Mouse (Mus musculus) MEL (cell line): ENCODE measurements at regions not wholly inside any gene's neighbourhood (a gene's known extent, or its start where the extent isn't known, plus 50 kb on each side); places are given as distances from the start of the nearest gene placed in this dataset.

Experiments used
- DNase-seq: peaks from one replicate; pipeline ENCODE4 v3.0.0; 2011; ENCODE audit warnings: low read depth, low spot score
- H3K27ac ChIP-seq: 2 replicates; pipeline ENCODE4 v1.5.1; 2012; ENCODE audit warnings: low read depth, mild to moderate bottlenecking, control low read depth, low read length, moderate library complexity; ENCODE audit not compliant: control insufficient read depth
- H3K27me3 ChIP-seq, 2 experiments: fragments of 150-350 bp in 1 of 2; sonication (generic) in 1 of 2; 2 replicates each; pipeline ENCODE4 v1.6.1; 2012; ENCODE audit warnings: low read length in 2 of 2, mild to moderate bottlenecking in 2 of 2, improper control_type of control experiment in 1 of 2, moderate library complexity in 1 of 2; ENCODE audit not compliant: insufficient read depth in 2 of 2, control insufficient read depth in 1 of 2
- H3K36me3 ChIP-seq, 2 experiments: 2 replicates each; pipeline ENCODE4 v1.6.1; 2012 to 2014; ENCODE audit warnings: low read length in 2 of 2, improper control_type of control experiment in 1 of 2, inconsistent platforms in 1 of 2, mild to moderate bottlenecking in 1 of 2; ENCODE audit not compliant: insufficient read depth in 2 of 2, control insufficient read depth in 1 of 2
- H3K4me1 ChIP-seq, 2 experiments: fragments of 150-350 bp in 1 of 2; sonication (generic) in 1 of 2; 2 replicates each; pipeline ENCODE4 v1.6.1; 2012; ENCODE audit warnings: low read length in 2 of 2, improper control_type of control experiment in 1 of 2, mild to moderate bottlenecking in 1 of 2; ENCODE audit not compliant: insufficient read depth in 2 of 2, control insufficient read depth in 1 of 2
- H3K4me3 ChIP-seq, 2 experiments: fragments of 150-350 bp in 1 of 2; sonication (generic) in 1 of 2; 2 replicates each; pipeline ENCODE4 v1.5.1; 2012; ENCODE audit warnings: low read depth in 2 of 2, low read length in 2 of 2, mild to moderate bottlenecking in 2 of 2, moderate library complexity in 2 of 2, control low read depth in 1 of 2, improper control_type of control experiment in 1 of 2; ENCODE audit not compliant: control insufficient read depth in 1 of 2, insufficient read depth in 1 of 2
- H3K79me2 ChIP-seq: 2 replicates; pipeline ENCODE4 v1.6.1; 2012; ENCODE audit warnings: mild to moderate bottlenecking, low read length, moderate library complexity; ENCODE audit not compliant: control insufficient read depth, poor library complexity, insufficient read depth
- H3K9ac ChIP-seq: 2 replicates; pipeline ENCODE4 v1.6.1; 2012; ENCODE audit warnings: low read depth, mild to moderate bottlenecking, control low read depth, low read length, moderate library complexity; ENCODE audit not compliant: control insufficient read depth, poor library complexity, severe bottlenecking
- H3K9me3 ChIP-seq: fragments of 150-350 bp; sonication (generic); replicated peaks from 2 replicates; pipeline ENCODE4 v1.6.1; 2012; ENCODE audit warnings: mild to moderate bottlenecking, low read length, improper control_type of control experiment, moderate library complexity; ENCODE audit not compliant: insufficient read depth
- CHD1 ChIP-seq: IDR thresholded peaks from 2 replicates; pipeline ENCODE4 v1.6.1; 2012; ENCODE audit warnings: low read depth, mild to moderate bottlenecking, inconsistent platforms, low read length, improper control_type of control experiment
- CHD2 ChIP-seq: IDR thresholded peaks from 2 replicates; pipeline ENCODE4 v1.6.1; 2011; ENCODE audit warnings: low read length, improper control_type of control experiment
- CTCF ChIP-seq, 3 experiments: IDR thresholded peaks in 2 of 3; conservative IDR thresholded peaks in 1 of 3; 2 replicates each; pipeline ENCODE4 v1.5.1; 2011 to 2012; ENCODE audit warnings: low read length in 3 of 3, low read depth in 2 of 3, mild to moderate bottlenecking in 2 of 3, improper control_type of control experiment in 1 of 3, inconsistent platforms in 1 of 3, mixed read lengths in 1 of 3, moderate library complexity in 1 of 3; ENCODE audit not compliant: control insufficient read depth in 1 of 3, insufficient read depth in 1 of 3, poor library complexity in 1 of 3, severe bottlenecking in 1 of 3
- E2F4 ChIP-seq: IDR thresholded peaks from 2 replicates; pipeline ENCODE4 v1.6.1; 2011; ENCODE audit warnings: low read depth, low read length, improper control_type of control experiment, borderline replicate concordance
- ELF1 ChIP-seq: IDR thresholded peaks from 2 replicates; pipeline ENCODE4 v1.6.1; 2014; ENCODE audit warnings: low read depth, mild to moderate bottlenecking, inconsistent platforms, low read length, improper control_type of control experiment, moderate library complexity
- GABPA ChIP-seq: IDR thresholded peaks from 2 replicates; pipeline ENCODE4 v1.6.1; 2012; ENCODE audit warnings: low read depth, mild to moderate bottlenecking, inconsistent platforms, low read length, improper control_type of control experiment, moderate library complexity
- GATA1 ChIP-seq: IDR thresholded peaks from 2 replicates; pipeline ENCODE4 v1.6.1; 2011; ENCODE audit warnings: low read depth, low read length, improper control_type of control experiment
- MAFK ChIP-seq: IDR thresholded peaks from 2 replicates; pipeline ENCODE4 v1.6.1; 2011; ENCODE audit warnings: low read depth, mild to moderate bottlenecking, low read length, improper control_type of control experiment, borderline replicate concordance
- MEF2A ChIP-seq: IDR thresholded peaks from 2 replicates; pipeline ENCODE4 v1.6.1; 2014; ENCODE audit warnings: low read depth, mild to moderate bottlenecking, inconsistent platforms, low read length, improper control_type of control experiment; ENCODE audit not compliant: poor library complexity, insufficient replicate concordance, severe bottlenecking; ENCODE audit errors: extremely low read depth
- MXI1 ChIP-seq: IDR thresholded peaks from 2 replicates; pipeline ENCODE4 v1.6.1; 2011; ENCODE audit warnings: mild to moderate bottlenecking, low read depth, low read length, improper control_type of control experiment
- NELFE ChIP-seq: IDR thresholded peaks from 2 replicates; pipeline ENCODE4 v1.6.1; 2011; ENCODE audit warnings: low read depth, low read length, improper control_type of control experiment
- NRF1 ChIP-seq: IDR thresholded peaks from 2 replicates; pipeline ENCODE4 v1.6.1; 2014; ENCODE audit warnings: low read depth, mild to moderate bottlenecking, inconsistent platforms, low read length, improper control_type of control experiment, moderate library complexity; ENCODE audit not compliant: poor library complexity, insufficient read depth, severe bottlenecking
- POLR2A ChIP-seq, 2 experiments: IDR thresholded peaks; 2 replicates each; pipeline ENCODE4 v1.6.1; 2011 to 2012; ENCODE audit warnings: low read length in 2 of 2, mild to moderate bottlenecking in 2 of 2, control low read depth in 1 of 2, improper control_type of control experiment in 1 of 2, low read depth in 1 of 2, moderate library complexity in 1 of 2; ENCODE audit not compliant: control insufficient read depth in 1 of 2, insufficient read depth in 1 of 2, poor library complexity in 1 of 2
- POLR2AphosphoS2 ChIP-seq: IDR thresholded peaks from 2 replicates; pipeline ENCODE4 v1.6.1; 2011; ENCODE audit warnings: low read length, improper control_type of control experiment
- POLR2AphosphoS5 ChIP-seq: IDR thresholded peaks from 2 replicates; pipeline ENCODE4 v1.6.1; 2012; ENCODE audit warnings: low read depth, borderline replicate concordance, mild to moderate bottlenecking, inconsistent platforms, low read length, moderate library complexity, mixed read lengths
- RAD21 ChIP-seq: IDR thresholded peaks from 2 replicates; pipeline ENCODE4 v1.6.1; 2011; ENCODE audit warnings: mild to moderate bottlenecking, low read depth, low read length, improper control_type of control experiment
- RCOR1 ChIP-seq: IDR thresholded peaks from 2 replicates; pipeline ENCODE4 v1.6.1; 2012; ENCODE audit warnings: low read depth, mild to moderate bottlenecking, inconsistent platforms, low read length, improper control_type of control experiment
- SMC3 ChIP-seq: IDR thresholded peaks from 2 replicates; pipeline ENCODE4 v1.6.1; 2011; ENCODE audit warnings: low read depth, low read length, improper control_type of control experiment
- TAL1 ChIP-seq: IDR thresholded peaks from 2 replicates; pipeline ENCODE4 v1.6.1; 2012; ENCODE audit warnings: mild to moderate bottlenecking, inconsistent platforms, low read length, moderate library complexity, mixed read lengths
- TBP ChIP-seq: IDR thresholded peaks from 2 replicates; pipeline ENCODE4 v1.8.0; 2011; ENCODE audit warnings: low read depth, low read length, improper control_type of control experiment
- ZC3H11A ChIP-seq: IDR thresholded peaks from 2 replicates; pipeline ENCODE4 v1.6.1; 2012; ENCODE audit warnings: low read depth, mild to moderate bottlenecking, inconsistent platforms, low read length, improper control_type of control experiment
- ZKSCAN1 ChIP-seq: IDR thresholded peaks from 2 replicates; pipeline ENCODE4 v1.6.1; 2012; ENCODE audit warnings: low read depth, mild to moderate bottlenecking, inconsistent platforms, low read length, improper control_type of control experiment, moderate library complexity
- ZMIZ1 ChIP-seq: IDR thresholded peaks from 2 replicates; pipeline ENCODE4 v1.6.1; 2012; ENCODE audit warnings: low read depth, mild to moderate bottlenecking, inconsistent platforms, low read length, improper control_type of control experiment, moderate library complexity
- ZNF384 ChIP-seq: IDR thresholded peaks from 2 replicates; pipeline ENCODE4 v1.6.1; 2012; ENCODE audit warnings: low read depth, mild to moderate bottlenecking, inconsistent platforms, low read length, improper control_type of control experiment

DNA sequence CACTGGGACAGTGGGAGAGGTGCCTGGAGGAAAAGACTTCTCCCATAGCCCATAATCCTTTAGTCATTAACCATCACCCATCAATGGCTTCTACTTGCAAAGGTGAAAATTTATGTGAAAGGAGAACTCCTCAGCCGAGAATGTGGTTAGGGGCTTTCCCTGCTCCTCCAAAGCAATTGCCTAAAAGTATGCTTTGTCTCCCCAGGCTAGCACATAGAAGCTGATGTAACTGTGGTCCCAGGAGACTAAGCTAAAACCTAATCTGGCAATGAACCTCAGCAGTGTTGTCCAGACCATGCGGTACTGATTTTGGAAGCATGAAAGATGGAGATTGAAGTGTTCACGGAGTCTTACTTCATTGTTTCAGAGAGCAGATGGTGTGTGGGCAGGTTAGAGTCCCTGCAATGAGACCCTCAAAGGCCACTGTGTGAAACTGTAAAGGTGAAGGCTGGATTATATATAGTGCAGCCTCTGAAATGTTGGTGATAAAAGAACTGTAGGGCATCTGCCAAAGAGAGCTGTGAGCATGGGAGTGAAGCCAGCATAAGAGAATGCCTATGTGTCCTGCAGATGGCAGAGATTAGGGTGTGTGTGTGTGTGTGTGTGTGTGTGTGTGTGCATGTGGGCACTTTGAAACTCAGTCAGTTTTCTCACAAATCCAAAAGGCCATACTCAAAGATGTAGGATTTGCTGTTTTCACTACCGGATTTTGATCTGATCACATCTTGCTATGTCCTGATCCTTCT lies 289.6 kb upstream of the Fermt1 start:
- Histone ChIP-seq H3K4me3 (no peak overlapping the region), H3K27ac (no peak overlapping the region), H3K4me1 (no peaks in the 10 kb centered on the region), H3K36me3 (no peaks in the 10 kb centered on the region), H3K27me3 (no peaks in the 10 kb centered on the region), H3K9me3 (no peaks in the 10 kb centered on the region), H3K79me2 (no peaks in the 10 kb centered on the region), H3K9ac (no peak overlapping the region)
- TF ChIP-seq MAFK (no peak), TBP (no peak), RCOR1 (no peak), POLR2A (IDR thresholded peaks at IDR 0.05; ENCODE audit: control insufficient read depth in 1 of 2, insufficient read depth in 1 of 2, low read depth in 1 of 2, low read length in 2 of 2, poor library complexity in 1 of 2) (no peak), ZMIZ1 (no peak), ZC3H11A (no peak), NRF1 (no peak), CHD1 (no peak), SMC3 (no peak), MEF2A (no peak), POLR2AphosphoS5 (no peak), E2F4 (no peak), CTCF (IDR thresholded peaks at IDR 0.05 in 2 of 3, conservative IDR thresholded peaks at IDR 0.05 in 1 of 3; ENCODE audit: control insufficient read depth in 1 of 3, insufficient read depth in 1 of 3, low read depth in 2 of 3, low read length in 3 of 3, poor library complexity in 1 of 3, severe bottlenecking in 1 of 3) (no peak), RAD21 (no peak), ZNF384 (no peak), NELFE (no peak)
- DNase-seq, result no peak

DNA sequence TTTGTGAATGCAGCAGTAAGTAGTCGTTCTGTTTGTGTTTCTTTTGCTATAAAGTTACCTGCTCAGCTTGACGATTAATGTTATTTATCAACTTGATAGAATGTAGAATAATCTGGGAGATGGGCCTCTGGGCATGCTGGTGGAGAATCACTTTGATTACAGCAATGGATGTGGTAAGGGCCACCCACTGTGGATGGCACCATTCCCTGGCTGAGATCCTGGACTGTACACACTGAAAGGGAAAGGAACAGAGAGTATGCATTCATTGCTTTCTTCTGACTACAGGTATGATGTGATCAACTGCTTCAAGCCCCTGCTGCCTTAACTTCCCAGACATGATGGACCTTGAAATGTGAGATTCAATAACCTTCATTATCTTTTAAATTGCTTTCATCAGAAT lies 299.8 kb upstream of the Bmp2 start:
- Histone ChIP-seq H3K27me3 (no peaks in the 10 kb centered on the region), H3K4me3 (no peak overlapping the region), H3K9me3 (no peaks in the 10 kb centered on the region), H3K36me3 (no peaks in the 10 kb centered on the region), H3K27ac (no peak overlapping the region), H3K4me1 (no peaks in the 10 kb centered on the region), H3K79me2 (no peaks in the 10 kb centered on the region), H3K9ac (no peak overlapping the region)
- DNase-seq, result no peak
- TF ChIP-seq POLR2AphosphoS5 (no peak), TAL1 (no peak), MXI1 (no peak), CTCF (IDR thresholded peaks at IDR 0.05 in 2 of 3, conservative IDR thresholded peaks at IDR 0.05 in 1 of 3; ENCODE audit: control insufficient read depth in 1 of 3, insufficient read depth in 1 of 3, low read depth in 2 of 3, low read length in 3 of 3, poor library complexity in 1 of 3, severe bottlenecking in 1 of 3) (no peak), POLR2A (IDR thresholded peaks at IDR 0.05; ENCODE audit: control insufficient read depth in 1 of 2, insufficient read depth in 1 of 2, low read depth in 1 of 2, low read length in 2 of 2, poor library complexity in 1 of 2) (no peak), ZC3H11A (no peak), CHD2 (no peak), GABPA (no peak), ZKSCAN1 (no peak), ELF1 (no peak), POLR2AphosphoS2 (no peak), GATA1 (no peak)
